Mouse (Mus musculus): ENCODE measurements at regions not wholly inside any gene's neighbourhood (a gene's known extent, or its start where the extent isn't known, plus 50 kb on each side); places are given as distances from the start of the nearest gene placed in this dataset.
"Not testable (repeated sequence)": the region's sequence is repeated elsewhere in the genome, so short reads cannot be mapped to it uniquely, and the experiment has no call there.

- POLR2A ChIA-PET, result no interaction called here
- in situ Hi-C loops (cut with MboI; ENCODE audit: low pct_unique_long_range_greater_than_20kb), result no loop called here
- no peaks in the 10 kb centered on the region for H3K27me3 ChIP-seq
- no peak for TF ChIP-seq CTCF (IDR thresholded peaks at IDR 0.05)
- DNase-seq (ENCODE audit: low read depth, low spot score), result no peak
- CTCF ChIA-PET, result no interaction called here
- no peak for ATAC-seq
Observed at GRCm38 (mm10) chr13:85035903-85036302, 153.3 kb upstream of the Ccnh start.

- ATAC-seq, result no peak
- no peaks in the 10 kb centered on the region for H3K27me3 ChIP-seq
- in situ Hi-C loops (cut with MboI; ENCODE audit: low pct_unique_long_range_greater_than_20kb), result no loop called here
- POLR2A ChIA-PET, result no interaction called here
- CTCF ChIA-PET, result no interaction called here
- DNase-seq (ENCODE audit: low read depth, low spot score), result no peak
- TF ChIP-seq CTCF (IDR thresholded peaks at IDR 0.05), result no peak
Observed at GRCm38 (mm10) chr13:85036830-85037229, 152.4 kb upstream of the Ccnh start.

GRCm38 (mm10) chr13:85066585-85067550 is 122.3 kb upstream of the Ccnh start:
- POLR2A ChIA-PET, result no interaction called here
- TF ChIP-seq CTCF (IDR thresholded peaks at IDR 0.05), result no peak
- no peak for DNase-seq (ENCODE audit: low read depth, low spot score)
- CTCF ChIA-PET, result no interaction called here
- no peak for ATAC-seq
- in situ Hi-C loops (cut with MboI; ENCODE audit: low pct_unique_long_range_greater_than_20kb), result no loop called here
- H3K27me3 ChIP-seq, result peaks cover 4% of the 10 kb centered on the region

- POLR2A ChIA-PET, result no interaction called here
- in situ Hi-C loops (cut with MboI; ENCODE audit: low pct_unique_long_range_greater_than_20kb), result no loop called here
- no peak for DNase-seq (ENCODE audit: low read depth, low spot score)
- no peak for TF ChIP-seq CTCF (IDR thresholded peaks at IDR 0.05)
- ATAC-seq, result no peak
- CTCF ChIA-PET, result no interaction called here
- H3K27me3 ChIP-seq, result peaks cover 4% of the 10 kb centered on the region
Observed at GRCm38 (mm10) chr13:85067551-85068283, 121.5 kb upstream of the Ccnh start.

GRCm38 (mm10) chr13:85068403-85068802 is 120.8 kb upstream of the Ccnh start:
- POLR2A ChIA-PET, result no interaction called here
- in situ Hi-C loops (cut with MboI; ENCODE audit: low pct_unique_long_range_greater_than_20kb), result no loop called here
- DNase-seq (ENCODE audit: low read depth, low spot score), result no peak

GRCm38 (mm10) chr13:85083335-85083734 is 105.9 kb upstream of the Ccnh start:
- no peaks in the 10 kb centered on the region for H3K27me3 ChIP-seq
- in situ Hi-C loops (cut with MboI; ENCODE audit: low pct_unique_long_range_greater_than_20kb), result no loop called here
- no peak for ATAC-seq
- POLR2A ChIA-PET, result no interaction called here
- CTCF ChIA-PET, result no interaction called here
- no peak for TF ChIP-seq CTCF (IDR thresholded peaks at IDR 0.05)
- no peak for DNase-seq (ENCODE audit: low read depth, low spot score)

More at GRCm38 (mm10) chr13:85068403-85068802, 120.8 kb upstream of the Ccnh start:
- CTCF ChIA-PET, result no interaction called here
- TF ChIP-seq CTCF (IDR thresholded peaks at IDR 0.05), result no peak
- ATAC-seq, result no peak
- H3K27me3 ChIP-seq, result peaks cover 4% of the 10 kb centered on the region

- POLR2A ChIA-PET, result no interaction called here
- no peak for TF ChIP-seq CTCF (IDR thresholded peaks at IDR 0.05)
- no peak for ATAC-seq
- no peaks in the 10 kb centered on the region for H3K27me3 ChIP-seq
- in situ Hi-C loops (cut with MboI; ENCODE audit: low pct_unique_long_range_greater_than_20kb), result no loop called here
- CTCF ChIA-PET, result no interaction called here
- DNase-seq (ENCODE audit: low read depth, low spot score), result no peak
Observed at GRCm38 (mm10) chr13:85083742-85084141, 105.5 kb upstream of the Ccnh start.

GRCm38 (mm10) chr13:85096174-85096573 is 93.0 kb upstream of the Ccnh start:
- no peaks in the 10 kb centered on the region for H3K27me3 ChIP-seq
- in situ Hi-C loops (cut with MboI; ENCODE audit: low pct_unique_long_range_greater_than_20kb), result no loop called here
- DNase-seq (ENCODE audit: low read depth, low spot score) (no peak), ATAC-seq (no peak)
- ChIA-PET POLR2A (no interaction called here), CTCF (no interaction called here)
- TF ChIP-seq CTCF (IDR thresholded peaks at IDR 0.05), result no peak

GRCm38 (mm10) chr13:85123309-85123708 is 65.9 kb upstream of the Ccnh start:
- CTCF ChIA-PET, result no interaction called here
- POLR2A ChIA-PET, result no interaction called here
- TF ChIP-seq CTCF (IDR thresholded peaks at IDR 0.05), result no peak

GRCm38 (mm10) chr13:85126573-85127547 is 62.3 kb upstream of the Ccnh start:
- in situ Hi-C loops (cut with MboI; ENCODE audit: low pct_unique_long_range_greater_than_20kb); POLR2A ChIA-PET; CTCF ChIA-PET; H3K27me3 ChIP-seq: not testable (repeated sequence)
- ATAC-seq, result peak; percentile 100
- DNase-seq (ENCODE audit: low read depth, low spot score), result peak; percentile 6

More at GRCm38 (mm10) chr13:85123309-85123708, 65.9 kb upstream of the Ccnh start:
- H3K27me3 ChIP-seq, result no peaks in the 10 kb centered on the region
- DNase-seq (ENCODE audit: low read depth, low spot score) (no peak), ATAC-seq (no peak)
- in situ Hi-C loops (cut with MboI; ENCODE audit: low pct_unique_long_range_greater_than_20kb), result no loop called here

Data from Patski (cell line).